Mouse (Mus musculus) heart, postnatal 10 days (tissue): ENCODE data around the gene Ifnlr1. TPM values are rescaled to one million over a fixed set of nuclear protein-coding genes. Genes with fewer than 3 reads are reported as not detected.
"Not testable (repeated sequence)": the region's sequence is repeated elsewhere in the genome, so short reads cannot be mapped to it uniquely, and the experiment has no call there.

Source experiments
- DNase-seq, 2 experiments: peaks; one replicate each; pipeline ENCODE4 v3.0.0; 2021
- intact Hi-C: fragments of 180-260 bp; cut with DNase I; formaldehyde crosslinking; loops from one replicate; pipeline ENCODE4 v1.15.1; 2025
- total RNA-seq, 2 experiments: library from RNA; stranded (reverse); gene quantifications; 2 replicates each; pipeline ENCODE4 v1.2.3; 2021

Ifnlr1 gene
- total RNA-seq, 2 experiments from 2014 or later = 3.4 to 4.1 TPM

- intact Hi-C loops = no loop called here
- DNase-seq = no peak
Observed at GRCm38 (mm10) chr4:135681789-135682188, 4.3 kb upstream of the Ifnlr1 start.

GRCm38 (mm10) chr4:135683553-135683952 is 2.5 kb upstream of the Ifnlr1 start:
- intact Hi-C loops = no loop called here
- DNase-seq = peak; percentile 48 to 63

GRCm38 (mm10) chr4:135684731-135685130 is 1.4 kb upstream of the Ifnlr1 start:
- intact Hi-C loops = loop anchor here (5.0 kb wide), 1 partner anchor 83 kb away; no protein-coding TSS in a partner anchor
- no peak for DNase-seq

GRCm38 (mm10) chr4:135686568-135686953 is 474 bp downstream of the Ifnlr1 start:
- peak; percentile 23 to 42 for DNase-seq
- intact Hi-C loops = loop anchor here (2.0 to 5.0 kb wide), 2 partner anchors 22 to 81 kb away; no protein-coding TSS in a partner anchor

- DNase-seq = no peak
- intact Hi-C loops = loop anchor here (5.0 kb wide), 1 partner anchor 78 kb away; no protein-coding TSS in a partner anchor
Observed at GRCm38 (mm10) chr4:135689797-135690196, 3.7 kb downstream of the Ifnlr1 start.

- DNase-seq = no peak
- intact Hi-C loops = no loop called here
Observed at GRCm38 (mm10) chr4:135690241-135690640, 4.2 kb downstream of the Ifnlr1 start.

- intact Hi-C loops = no loop called here
- no peak for DNase-seq
Observed at GRCm38 (mm10) chr4:135692916-135693315, 6.8 kb downstream of the Ifnlr1 start.

GRCm38 (mm10) chr4:135698498-135698897 is 12.4 kb downstream of the Ifnlr1 start:
- intact Hi-C loops = no loop called here
- DNase-seq = no peak

- intact Hi-C loops = no loop called here
- no peak for DNase-seq
Observed at GRCm38 (mm10) chr4:135703497-135703896, 17.4 kb downstream of the Ifnlr1 start.

GRCm38 (mm10) chr4:135704016-135704415 is 17.9 kb downstream of the Ifnlr1 start:
- intact Hi-C loops = no loop called here
- peak; percentile 25 to 42 for DNase-seq

GRCm38 (mm10) chr4:135706045-135706444 is 20.0 kb downstream of the Ifnlr1 start:
- intact Hi-C loops = no loop called here

GRCm38 (mm10) chr4:135709072-135709564 is 23.0 kb downstream of the Ifnlr1 start:
- intact Hi-C loops = loop anchor here (2.0 kb wide), 2 partner anchors 22 to 60 kb away; partner anchors contain the start of gene Ifnlr1
- DNase-seq = peak; percentile 85 to 90

More at GRCm38 (mm10) chr4:135706045-135706444, 20.0 kb downstream of the Ifnlr1 start:
- DNase-seq = no peak

GRCm38 (mm10) chr4:135709621-135710020 is 23.5 kb downstream of the Ifnlr1 start:
- intact Hi-C loops = loop anchor here (2.0 to 5.0 kb wide), 3 partner anchors 23 to 59 kb away; partner anchors contain the start of genes Ifnlr1 and Myom3
- no peak for DNase-seq

- no peak for DNase-seq
- intact Hi-C loops = loop anchor here (5.0 kb wide), 1 partner anchor 47 kb away; the partner anchor contains the start of gene Myom3
Observed at GRCm38 (mm10) chr4:135710392-135710791, 24.3 kb downstream of the Ifnlr1 start.

- DNase-seq = peak; percentile 43 to 46
- intact Hi-C loops = loop anchor here (5.0 kb wide), 1 partner anchor 43 kb away; the partner anchor contains the start of gene Myom3
Observed at GRCm38 (mm10) chr4:135714776-135715175, 28.7 kb downstream of the Ifnlr1 start.

GRCm38 (mm10) chr4:135716438-135716837 is 30.4 kb downstream of the Ifnlr1 start:
- DNase-seq, intact Hi-C loops: not testable (repeated sequence)

GRCm38 (mm10) chr4:135722540-135723290 is 36.6 kb downstream of the Ifnlr1 start:
- DNase-seq = no peak
- intact Hi-C loops = no loop called here

- DNase-seq = peak; percentile 31 to 35
- intact Hi-C loops = no loop called here
Observed at GRCm38 (mm10) chr4:135726416-135726815, 40.3 kb downstream of the Ifnlr1 start.

GRCm38 (mm10) chr4:135727817-135728216 is 41.7 kb downstream of the Ifnlr1 start, which contains the start of gene Il22ra1:
Il22ra1 (plus strand) TSS chr4:135728172.
- DNase-seq = peak in 1 of 2 experiments; percentile 26
- intact Hi-C loops = no loop called here

- intact Hi-C loops = no loop called here
- no peak for DNase-seq
Observed at GRCm38 (mm10) chr4:135730204-135730603, 44.1 kb downstream of the Ifnlr1 start.

- intact Hi-C loops = no loop called here
- DNase-seq = no peak
Observed at GRCm38 (mm10) chr4:135730951-135731350, 44.9 kb downstream of the Ifnlr1 start.

- intact Hi-C loops = no loop called here
- DNase-seq = no peak
Observed at GRCm38 (mm10) chr4:135733901-135734300, 47.8 kb downstream of the Ifnlr1 start.
